Mouse (Mus musculus) C2C12 (cell line): Measurements from ENCODE around the gene Pkhd1.

Experiments used
- CTCF ChIP-seq: IDR thresholded peaks from one replicate; pipeline ENCODE4 v1.5.1; 2011; ENCODE audit not compliant: control insufficient read depth, insufficient read depth, insufficient read length
- MAX ChIP-seq: IDR thresholded peaks from one replicate; pipeline ENCODE4 v1.6.1; 2011; ENCODE audit warnings: mild to moderate bottlenecking, control low read depth
- USF1 ChIP-seq: IDR thresholded peaks from one replicate; pipeline ENCODE4 v1.6.1; 2011; ENCODE audit warnings: low read depth, mild to moderate bottlenecking, control low read depth, moderate library complexity

DNA sequence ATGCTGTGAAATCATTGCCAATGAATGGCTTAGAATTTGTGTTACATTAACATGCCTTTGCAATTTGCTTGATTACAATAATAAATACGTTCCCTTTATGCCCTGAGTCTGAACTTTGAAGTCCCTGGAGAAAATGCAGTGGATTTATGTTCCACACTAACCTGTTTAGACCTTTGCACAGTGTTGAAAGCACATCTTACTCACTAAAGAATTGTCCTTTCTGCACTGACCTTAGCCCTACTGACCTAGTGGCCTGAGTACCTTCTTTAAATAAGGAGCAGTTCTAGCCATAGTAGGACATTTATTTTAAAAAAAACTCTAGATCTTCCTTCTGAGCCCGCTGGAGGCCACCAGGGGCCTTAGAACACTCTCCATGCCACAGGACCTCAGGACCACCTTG lies 467.8 kb downstream of the Pkhd1 start:
- TF ChIP-seq CTCF (no peak), MAX (no peak), USF1 (no peak)
